Mouse (Mus musculus): Measurements from ENCODE around the gene Nectin1. TPM values are rescaled to one million over a fixed set of nuclear protein-coding genes. Genes with fewer than 3 reads are reported as not detected.

Gene Nectin1
- polyA plus RNA-seq, 1 experiment from 2014 or later = 10.9 TPM

GRCm38 (mm10) chr9:43761941-43762340, 18.2 kb downstream of the Nectin1 start:
- Histone ChIP-seq H3K4me3 (ENCODE audit: low read depth, low read length) (no peak overlapping the region), H3K4me2 (replicated peaks; ENCODE audit: low read depth, low read length) (no peak overlapping the region), H3K4me1 (replicated peaks; ENCODE audit: control insufficient read depth, insufficient read depth, low read length) (peaks cover 26% of the 10 kb centered on the region), H3K27me3 (ENCODE audit: control insufficient read depth, insufficient read depth, low read length) (no peaks in the 10 kb centered on the region), H3K36me3 (ENCODE audit: control insufficient read depth, insufficient read depth, low read length) (no peaks in the 10 kb centered on the region), H3K9ac (ENCODE audit: low read depth, low read length) (no peak overlapping the region), H3K27ac (ENCODE audit: low read depth, low read length) (peak overlapping the region; percentile 72; the same call in 1 of the 2 replicates), H3K9me3 (ENCODE audit: control insufficient read depth, low read length) (no peaks in the 10 kb centered on the region)
- no peak for ATAC-seq (ENCODE audit: low FRiP score)
- WGBS = 69% methylated on average over 3 of the region's 3 CpGs
- no peak for DNase-seq (ENCODE audit: low spot score)

- no peak overlapping the region for H3K4me3 ChIP-seq (ENCODE audit: low read depth, low read length)
- 60% methylated on average over 14 of the region's 14 CpGs for WGBS
- ATAC-seq (ENCODE audit: low FRiP score) = no peak
- no peaks in the 10 kb centered on the region for H3K27me3 ChIP-seq (ENCODE audit: control insufficient read depth, insufficient read depth, low read length)
- no peak overlapping the region for H3K9ac ChIP-seq (ENCODE audit: low read depth, low read length)
- no peak for DNase-seq (ENCODE audit: low spot score)
- no peaks in the 10 kb centered on the region for H3K9me3 ChIP-seq (ENCODE audit: control insufficient read depth, low read length)
- H3K27ac ChIP-seq (ENCODE audit: low read depth, low read length) = no peak overlapping the region
- H3K36me3 ChIP-seq (ENCODE audit: control insufficient read depth, insufficient read depth, low read length) = no peaks in the 10 kb centered on the region
- peaks cover 26% of the 10 kb centered on the region for H3K4me1 ChIP-seq (replicated peaks; ENCODE audit: control insufficient read depth, insufficient read depth, low read length)
- H3K4me2 ChIP-seq (replicated peaks; ENCODE audit: low read depth, low read length) = no peak overlapping the region
Observed at GRCm38 (mm10) chr9:43765419-43766179, 21.8 kb downstream of the Nectin1 start.

GRCm38 (mm10) chr9:43768779-43769178, 25.0 kb downstream of the Nectin1 start:
- H3K4me3 ChIP-seq (ENCODE audit: low read depth, low read length) = no peak overlapping the region
- DNase-seq (ENCODE audit: low spot score) (peak; percentile 62), ATAC-seq (ENCODE audit: low FRiP score) (peak; percentile 88)
- no peak overlapping the region for H3K9ac ChIP-seq (ENCODE audit: low read depth, low read length)
- WGBS = 15% methylated on average over 4 of the region's 4 CpGs
- H3K9me3 ChIP-seq (ENCODE audit: control insufficient read depth, low read length) = no peaks in the 10 kb centered on the region
- H3K4me2 ChIP-seq (replicated peaks; ENCODE audit: low read depth, low read length) = no peak overlapping the region
- no peaks in the 10 kb centered on the region for H3K27me3 ChIP-seq (ENCODE audit: control insufficient read depth, insufficient read depth, low read length)
- H3K27ac ChIP-seq (ENCODE audit: low read depth, low read length) = peak overlapping the region; percentile 51; the same call in 1 of the 2 replicates
- no peaks in the 10 kb centered on the region for H3K36me3 ChIP-seq (ENCODE audit: control insufficient read depth, insufficient read depth, low read length)
- H3K4me1 ChIP-seq (replicated peaks; ENCODE audit: control insufficient read depth, insufficient read depth, low read length) = peaks cover 19% of the 10 kb centered on the region

- Histone ChIP-seq H3K36me3 (ENCODE audit: control insufficient read depth, insufficient read depth, low read length) (no peaks in the 10 kb centered on the region), H3K9ac (ENCODE audit: low read depth, low read length) (no peak overlapping the region), H3K4me1 (replicated peaks; ENCODE audit: control insufficient read depth, insufficient read depth, low read length) (peaks cover 23% of the 10 kb centered on the region), H3K9me3 (ENCODE audit: control insufficient read depth, low read length) (no peaks in the 10 kb centered on the region), H3K27me3 (ENCODE audit: control insufficient read depth, insufficient read depth, low read length) (no peaks in the 10 kb centered on the region), H3K27ac (ENCODE audit: low read depth, low read length) (peak overlapping the region; percentile 51; the same call in 1 of the 2 replicates), H3K4me3 (ENCODE audit: low read depth, low read length) (no peak overlapping the region), H3K4me2 (replicated peaks; ENCODE audit: low read depth, low read length) (no peak overlapping the region)
- WGBS = 77% methylated on average over 7 of the region's 7 CpGs
- DNase-seq (ENCODE audit: low spot score) = no peak
- no peak for ATAC-seq (ENCODE audit: low FRiP score)
Observed at GRCm38 (mm10) chr9:43769228-43769627, 25.4 kb downstream of the Nectin1 start.

GRCm38 (mm10) chr9:43769940-43770339, 26.2 kb downstream of the Nectin1 start:
- Histone ChIP-seq H3K36me3 (ENCODE audit: control insufficient read depth, insufficient read depth, low read length) (no peaks in the 10 kb centered on the region), H3K27ac (ENCODE audit: low read depth, low read length) (no peak overlapping the region), H3K4me1 (replicated peaks; ENCODE audit: control insufficient read depth, insufficient read depth, low read length) (peaks cover 23% of the 10 kb centered on the region), H3K27me3 (ENCODE audit: control insufficient read depth, insufficient read depth, low read length) (no peaks in the 10 kb centered on the region), H3K9me3 (ENCODE audit: control insufficient read depth, low read length) (no peaks in the 10 kb centered on the region), H3K9ac (ENCODE audit: low read depth, low read length) (no peak overlapping the region), H3K4me3 (ENCODE audit: low read depth, low read length) (no peak overlapping the region), H3K4me2 (replicated peaks; ENCODE audit: low read depth, low read length) (no peak overlapping the region)
- 86% methylated on average over 4 of the region's 4 CpGs for WGBS
- DNase-seq (ENCODE audit: low spot score) = no peak
- no peak for ATAC-seq (ENCODE audit: low FRiP score)

- DNase-seq (ENCODE audit: low spot score) (no peak), ATAC-seq (ENCODE audit: low FRiP score) (no peak)
- Histone ChIP-seq H3K4me1 (replicated peaks; ENCODE audit: control insufficient read depth, insufficient read depth, low read length) (peaks cover 15% of the 10 kb centered on the region), H3K4me2 (replicated peaks; ENCODE audit: low read depth, low read length) (no peak overlapping the region), H3K27me3 (ENCODE audit: control insufficient read depth, insufficient read depth, low read length) (no peaks in the 10 kb centered on the region), H3K27ac (ENCODE audit: low read depth, low read length) (no peak overlapping the region), H3K9me3 (ENCODE audit: control insufficient read depth, low read length) (no peaks in the 10 kb centered on the region), H3K4me3 (ENCODE audit: low read depth, low read length) (no peak overlapping the region), H3K36me3 (ENCODE audit: control insufficient read depth, insufficient read depth, low read length) (no peaks in the 10 kb centered on the region), H3K9ac (ENCODE audit: low read depth, low read length) (no peak overlapping the region)
- 82% methylated on average over 1 of the region's 1 CpGs for WGBS
Observed at GRCm38 (mm10) chr9:43771041-43771440, 27.3 kb downstream of the Nectin1 start.

- DNase-seq (ENCODE audit: low spot score) = no peak
- no peaks in the 10 kb centered on the region for H3K27me3 ChIP-seq (ENCODE audit: control insufficient read depth, insufficient read depth, low read length)
- H3K9ac ChIP-seq (ENCODE audit: low read depth, low read length) = no peak overlapping the region
- WGBS = 85% methylated on average over 6 of the region's 6 CpGs
- no peaks in the 10 kb centered on the region for H3K9me3 ChIP-seq (ENCODE audit: control insufficient read depth, low read length)
- H3K36me3 ChIP-seq (ENCODE audit: control insufficient read depth, insufficient read depth, low read length) = no peaks in the 10 kb centered on the region
- H3K27ac ChIP-seq (ENCODE audit: low read depth, low read length) = no peak overlapping the region
- H3K4me1 ChIP-seq (replicated peaks; ENCODE audit: control insufficient read depth, insufficient read depth, low read length) = peaks cover 11% of the 10 kb centered on the region
- ATAC-seq (ENCODE audit: low FRiP score) = no peak
- H3K4me2 ChIP-seq (replicated peaks; ENCODE audit: low read depth, low read length) = no peak overlapping the region
- H3K4me3 ChIP-seq (ENCODE audit: low read depth, low read length) = no peak overlapping the region
Observed at GRCm38 (mm10) chr9:43772460-43772859, 28.7 kb downstream of the Nectin1 start.

- Histone ChIP-seq H3K4me2 (replicated peaks; ENCODE audit: low read depth, low read length) (no peak overlapping the region), H3K27me3 (ENCODE audit: control insufficient read depth, insufficient read depth, low read length) (no peaks in the 10 kb centered on the region), H3K9ac (ENCODE audit: low read depth, low read length) (no peak overlapping the region), H3K4me1 (replicated peaks; ENCODE audit: control insufficient read depth, insufficient read depth, low read length) (peaks cover 9% of the 10 kb centered on the region), H3K36me3 (ENCODE audit: control insufficient read depth, insufficient read depth, low read length) (no peaks in the 10 kb centered on the region), H3K9me3 (ENCODE audit: control insufficient read depth, low read length) (no peaks in the 10 kb centered on the region), H3K27ac (ENCODE audit: low read depth, low read length) (no peak overlapping the region), H3K4me3 (ENCODE audit: low read depth, low read length) (no peak overlapping the region)
- WGBS = 55% methylated on average over 2 of the region's 2 CpGs
- no peak for DNase-seq (ENCODE audit: low spot score)
- no peak for ATAC-seq (ENCODE audit: low FRiP score)
Observed at GRCm38 (mm10) chr9:43773521-43773920, 29.7 kb downstream of the Nectin1 start.

GRCm38 (mm10) chr9:43774427-43774826, 30.6 kb downstream of the Nectin1 start:
- no peaks in the 10 kb centered on the region for H3K36me3 ChIP-seq (ENCODE audit: control insufficient read depth, insufficient read depth, low read length)
- no peak overlapping the region for H3K4me2 ChIP-seq (replicated peaks; ENCODE audit: low read depth, low read length)
- H3K9ac ChIP-seq (ENCODE audit: low read depth, low read length) = no peak overlapping the region
- H3K27ac ChIP-seq (ENCODE audit: low read depth, low read length) = no peak overlapping the region
- DNase-seq (ENCODE audit: low spot score) (no peak), ATAC-seq (ENCODE audit: low FRiP score) (no peak)
- no peaks in the 10 kb centered on the region for H3K9me3 ChIP-seq (ENCODE audit: control insufficient read depth, low read length)
- H3K4me3 ChIP-seq (ENCODE audit: low read depth, low read length) = no peak overlapping the region
- WGBS = 82% methylated on average over 5 of the region's 5 CpGs
- H3K4me1 ChIP-seq (replicated peaks; ENCODE audit: control insufficient read depth, insufficient read depth, low read length) = peaks cover 6% of the 10 kb centered on the region; the same call in 1 of the 2 replicates
- no peaks in the 10 kb centered on the region for H3K27me3 ChIP-seq (ENCODE audit: control insufficient read depth, insufficient read depth, low read length)

All from hindbrain, embryonic 11.5 days (tissue).